Mouse (Mus musculus): ENCODE data around the gene Cfl1. TPM values are rescaled to one million over a fixed set of nuclear protein-coding genes. Genes with fewer than 3 reads are reported as not detected.

Gene Cfl1
- polyA plus RNA-seq (2014; fragmentation: Nextera tagmentation; extraction: Ambion mirVana): 3,315 and 3,495 TPM in 2 replicates

DNA sequence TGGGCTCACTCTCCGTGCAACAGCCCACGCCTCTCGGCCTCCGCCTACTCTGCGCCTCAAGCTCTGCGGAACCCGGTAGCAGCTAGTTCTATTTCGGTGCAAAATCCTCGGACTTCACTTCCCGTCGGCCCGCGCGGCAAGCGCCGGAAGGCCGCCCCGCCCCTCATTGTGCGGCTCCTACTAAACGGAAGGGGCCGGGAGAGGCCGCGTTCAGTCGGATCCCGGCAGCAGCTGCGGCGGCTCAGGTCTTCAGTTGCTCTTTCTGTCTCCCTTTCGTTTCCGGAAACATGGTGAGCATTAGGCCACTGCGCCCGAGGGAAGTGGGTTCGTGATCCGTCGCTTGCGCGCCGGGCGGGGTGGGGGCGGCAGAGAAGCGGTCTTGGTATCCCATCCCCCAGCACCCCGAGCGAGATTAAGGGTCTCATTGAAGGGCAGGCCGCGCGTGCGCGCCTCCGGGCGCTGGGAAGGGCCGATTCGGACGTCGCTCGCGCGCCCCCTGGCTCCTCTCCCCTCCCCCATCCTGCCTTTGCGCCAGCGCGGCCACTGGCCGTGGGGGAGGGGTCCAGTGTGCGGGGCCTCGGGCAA is at the start of gene Cfl1:
Gene Cfl1 (plus strand): TSS at position 143 of the 585 bp plus-strand sequence.
- peak within 1 kb of the TSS; percentile 100 for H3K4me3 ChIP-seq (ENCODE audit: low read depth, low read length)
- ATAC-seq (ENCODE audit: insufficient number of reproducible peaks, low FRiP score, low TSS enrichment, low read depth): peak; percentile 45
- H3K9me3 ChIP-seq (ENCODE audit: control insufficient read depth, low read length): no peaks in the 10 kb centered on the region
- under 1% methylated on average over 62 of the region's 62 CpGs for WGBS
- H3K9ac ChIP-seq (ENCODE audit: low read length): peak within 1 kb of the TSS; percentile 94
- H3K4me1 ChIP-seq (ENCODE audit: control insufficient read depth, insufficient read depth, low read length): peaks cover 9% of the 10 kb centered on the region; the same call in 1 of the 2 replicates
- H3K27me3 ChIP-seq (ENCODE audit: control insufficient read depth, insufficient read depth, low read length): no peaks in the 10 kb centered on the region
- H3K27ac ChIP-seq (replicated peaks; ENCODE audit: low read depth, low read length): peak within 1 kb of the TSS; percentile 97
- peak within 1 kb of the TSS; percentile 59 for H3K4me2 ChIP-seq (ENCODE audit: low read depth, severe bottlenecking)
- peaks cover 20% of the 10 kb centered on the region for H3K36me3 ChIP-seq (ENCODE audit: control insufficient read depth, insufficient read depth, low read length)
- peak; percentile 96 for DNase-seq (ENCODE audit: low spot score)

DNA sequence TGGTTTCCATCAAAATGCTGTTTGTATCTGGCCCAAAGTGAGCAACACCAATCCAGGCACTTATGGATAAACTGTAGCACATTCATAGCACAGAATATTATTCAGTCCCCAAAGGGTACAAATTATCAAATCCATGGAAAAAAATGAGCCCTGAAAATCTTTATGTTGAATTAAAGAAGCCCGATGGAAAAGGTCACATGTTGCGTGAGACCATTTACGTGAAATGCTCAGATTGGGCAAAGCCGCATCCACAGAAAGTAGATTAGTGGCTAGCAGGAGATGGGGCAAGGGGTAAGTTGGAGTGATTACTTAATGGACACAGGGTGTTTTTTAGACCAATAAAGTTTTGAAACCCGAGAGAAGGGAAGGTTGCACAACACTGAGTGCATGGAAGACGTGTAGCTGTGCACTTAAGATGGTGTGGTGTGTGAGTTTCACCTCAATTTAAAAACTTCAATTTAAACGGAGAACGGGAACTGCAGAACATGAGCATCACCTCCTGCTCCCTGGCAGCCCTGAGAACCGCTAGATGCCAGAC is 45.8 kb upstream of the Cfl1 start:
- no peaks in the 10 kb centered on the region for H3K36me3 ChIP-seq (ENCODE audit: control insufficient read depth, insufficient read depth, low read length)
- H3K4me3 ChIP-seq (ENCODE audit: low read depth, low read length): no peak overlapping the region
- no peak overlapping the region for H3K4me2 ChIP-seq (ENCODE audit: low read depth, severe bottlenecking)
- no peak for ATAC-seq (ENCODE audit: insufficient number of reproducible peaks, low FRiP score, low TSS enrichment, low read depth)
- H3K4me1 ChIP-seq (ENCODE audit: control insufficient read depth, insufficient read depth, low read length): peaks cover 15% of the 10 kb centered on the region
- H3K9me3 ChIP-seq (ENCODE audit: control insufficient read depth, low read length): no peaks in the 10 kb centered on the region
- peaks cover 30% of the 10 kb centered on the region for H3K27me3 ChIP-seq (ENCODE audit: control insufficient read depth, insufficient read depth, low read length)
- no peak overlapping the region for H3K9ac ChIP-seq (ENCODE audit: low read length)
- 60% methylated on average over 9 of the region's 9 CpGs for WGBS
- no peak for DNase-seq (ENCODE audit: low spot score)
- H3K27ac ChIP-seq (replicated peaks; ENCODE audit: low read depth, low read length): no peak overlapping the region

DNA sequence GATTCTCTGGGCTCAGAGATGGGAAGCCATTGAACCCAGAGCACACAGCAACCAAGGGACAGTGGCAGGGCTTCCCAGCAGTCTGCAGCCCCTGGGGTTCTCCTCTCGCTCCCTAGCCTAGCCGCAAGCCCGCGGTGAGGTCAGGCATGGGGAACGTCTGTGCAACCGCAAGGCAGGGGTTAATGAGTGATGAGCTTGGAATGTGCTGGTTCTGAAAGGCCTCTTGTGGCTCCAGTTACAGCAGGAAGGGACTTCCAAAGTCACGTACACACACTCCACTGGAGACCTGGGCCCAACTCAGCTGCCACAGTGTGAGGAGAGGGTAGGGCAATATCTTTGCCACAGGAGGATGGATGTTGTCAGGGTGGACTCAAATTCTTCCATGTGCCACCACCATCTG is 45.3 kb upstream of the Cfl1 start:
- Histone ChIP-seq H3K27me3 (ENCODE audit: control insufficient read depth, insufficient read depth, low read length) (peaks cover 36% of the 10 kb centered on the region), H3K9ac (ENCODE audit: low read length) (no peak overlapping the region), H3K4me3 (ENCODE audit: low read depth, low read length) (no peak overlapping the region), H3K4me2 (ENCODE audit: low read depth, severe bottlenecking) (no peak overlapping the region), H3K9me3 (ENCODE audit: control insufficient read depth, low read length) (no peaks in the 10 kb centered on the region), H3K27ac (replicated peaks; ENCODE audit: low read depth, low read length) (no peak overlapping the region), H3K36me3 (ENCODE audit: control insufficient read depth, insufficient read depth, low read length) (no peaks in the 10 kb centered on the region), H3K4me1 (ENCODE audit: control insufficient read depth, insufficient read depth, low read length) (peaks cover 15% of the 10 kb centered on the region)
- 30% methylated on average over 7 of the region's 7 CpGs for WGBS
- no peak for ATAC-seq (ENCODE audit: insufficient number of reproducible peaks, low FRiP score, low TSS enrichment, low read depth)
- no peak for DNase-seq (ENCODE audit: low spot score)

DNA sequence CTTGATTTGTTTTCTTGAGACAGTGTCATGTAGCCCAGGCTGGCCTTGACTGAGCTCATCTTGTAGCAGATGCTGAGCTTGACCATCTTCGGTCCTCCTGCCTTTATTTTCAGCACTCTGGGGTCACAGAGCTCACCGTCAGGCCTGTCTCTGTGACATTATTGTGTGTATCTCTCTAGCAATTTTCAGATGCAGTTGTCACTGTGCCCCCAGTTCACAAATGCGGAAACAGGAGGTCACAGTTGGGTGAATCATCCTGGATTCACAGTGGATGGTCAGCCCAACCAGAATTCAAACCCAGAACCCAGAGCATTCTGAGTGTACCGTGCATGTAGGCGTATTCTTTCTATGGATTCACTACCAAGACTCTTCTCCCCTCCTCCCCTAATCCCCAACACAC is 44.5 kb upstream of the Cfl1 start:
- Histone ChIP-seq H3K27me3 (ENCODE audit: control insufficient read depth, insufficient read depth, low read length) (peaks cover 36% of the 10 kb centered on the region), H3K4me3 (ENCODE audit: low read depth, low read length) (no peak overlapping the region), H3K9me3 (ENCODE audit: control insufficient read depth, low read length) (no peaks in the 10 kb centered on the region), H3K36me3 (ENCODE audit: control insufficient read depth, insufficient read depth, low read length) (no peaks in the 10 kb centered on the region), H3K27ac (replicated peaks; ENCODE audit: low read depth, low read length) (no peak overlapping the region), H3K4me1 (ENCODE audit: control insufficient read depth, insufficient read depth, low read length) (peaks cover 15% of the 10 kb centered on the region), H3K9ac (ENCODE audit: low read length) (no peak overlapping the region), H3K4me2 (ENCODE audit: low read depth, severe bottlenecking) (no peak overlapping the region)
- ATAC-seq (ENCODE audit: insufficient number of reproducible peaks, low FRiP score, low TSS enrichment, low read depth): no peak
- 94% methylated on average over 5 of the region's 5 CpGs for whole genome bisulfite sequencing
- DNase-seq (ENCODE audit: low spot score): no peak

DNA sequence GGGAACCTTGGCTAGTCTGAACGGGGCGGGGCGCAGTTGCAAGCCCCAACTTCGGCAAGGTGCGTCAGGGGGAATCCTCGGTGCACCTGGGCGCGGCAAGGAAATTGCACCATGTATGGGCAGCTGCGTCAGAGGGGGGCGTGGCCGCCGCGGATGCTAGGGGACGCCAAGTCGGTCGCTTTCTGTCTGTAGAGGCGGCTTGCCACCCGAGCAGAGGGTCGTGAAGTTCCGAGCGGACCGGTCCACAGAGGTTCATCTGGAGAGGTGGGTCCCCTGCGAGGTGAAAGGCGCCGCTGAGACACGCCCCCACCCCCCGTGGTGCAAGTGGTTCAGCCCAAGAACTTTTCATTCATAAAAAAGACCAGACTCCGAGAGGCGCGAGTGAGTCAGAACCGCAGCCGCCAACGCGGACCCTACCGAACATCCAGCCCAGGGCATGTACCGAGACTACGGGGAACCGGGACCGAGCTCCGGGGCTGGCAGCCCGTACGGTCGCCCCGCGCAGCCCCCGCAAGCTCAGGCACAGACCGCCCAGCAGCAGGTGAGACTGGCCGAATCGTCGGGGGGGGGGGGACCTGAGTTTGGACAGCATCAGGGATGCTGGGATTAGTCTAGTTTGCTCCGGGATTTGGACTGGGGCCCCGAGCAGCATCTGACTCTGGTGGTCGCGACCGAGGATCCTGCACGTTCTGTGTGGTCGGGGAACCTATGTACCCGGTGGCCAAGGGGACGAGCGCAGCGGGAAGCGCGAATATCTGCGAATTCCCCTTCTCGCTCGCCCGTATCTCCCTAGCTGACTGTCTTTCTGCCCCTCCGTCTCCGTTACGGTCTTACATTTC is 42.5 kb upstream of the Cfl1 start, which contains the start of gene Fosl1:
Gene Fosl1 (plus strand): TSS at position 33 of the 839 bp plus-strand sequence.
- Histone ChIP-seq H3K36me3 (ENCODE audit: control insufficient read depth, insufficient read depth, low read length) (no peaks in the 10 kb centered on the region), H3K4me2 (ENCODE audit: low read depth, severe bottlenecking) (peak within 1 kb of the TSS; percentile 94), H3K4me3 (ENCODE audit: low read depth, low read length) (peak within 1 kb of the TSS; percentile 40), H3K9me3 (ENCODE audit: control insufficient read depth, low read length) (no peaks in the 10 kb centered on the region), H3K27ac (replicated peaks; ENCODE audit: low read depth, low read length) (no peak within 1 kb of the TSS), H3K9ac (ENCODE audit: low read length) (peak within 1 kb of the TSS; percentile 7; the same call in 1 of the 2 replicates), H3K27me3 (ENCODE audit: control insufficient read depth, insufficient read depth, low read length) (peaks cover 36% of the 10 kb centered on the region), H3K4me1 (ENCODE audit: control insufficient read depth, insufficient read depth, low read length) (peaks cover 15% of the 10 kb centered on the region)
- ATAC-seq (ENCODE audit: insufficient number of reproducible peaks, low FRiP score, low TSS enrichment, low read depth) (peak; percentile 67), DNase-seq (ENCODE audit: low spot score) (peak; percentile 80)
- WGBS: 1% methylated on average over 70 of the region's 70 CpGs

DNA sequence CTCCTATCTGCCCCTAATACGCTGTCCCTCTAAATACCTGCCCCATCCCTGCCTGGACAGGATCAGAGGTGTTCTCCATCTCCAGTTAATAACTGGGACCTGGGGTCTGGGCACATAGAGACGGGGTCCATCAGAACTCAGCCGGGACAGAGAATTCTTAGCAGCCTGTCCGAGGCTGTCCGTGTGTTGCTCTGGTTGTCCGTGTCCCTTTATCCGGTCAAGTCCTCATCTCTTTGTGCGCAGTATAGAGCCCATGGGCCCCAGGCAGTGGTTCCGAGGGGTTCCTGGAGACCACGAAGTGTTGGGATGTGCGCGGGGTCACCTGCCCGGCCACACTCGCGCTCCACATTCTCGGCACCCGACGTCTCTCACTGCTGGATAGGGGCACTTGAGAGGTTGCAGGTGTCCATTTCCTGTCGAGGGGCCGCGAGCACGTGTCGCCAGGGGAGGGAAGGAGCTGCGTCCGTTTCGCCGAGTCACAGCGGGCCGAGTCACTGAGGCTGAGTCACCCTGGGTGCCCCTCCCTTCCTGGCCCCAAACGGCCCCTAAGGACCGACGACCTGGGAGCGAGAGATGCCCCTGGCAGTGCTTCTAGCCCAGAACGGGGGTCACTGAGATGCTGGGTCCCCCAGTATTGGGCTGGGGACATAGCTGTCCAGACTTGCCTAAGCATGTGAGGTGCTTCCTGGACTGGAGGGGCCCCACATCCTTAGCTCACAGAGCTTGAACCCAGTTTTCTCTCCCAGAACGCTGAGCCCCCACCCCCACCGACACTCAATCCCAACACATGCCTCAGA is 41.7 kb upstream of the Cfl1 start:
- Histone ChIP-seq H3K4me1 (ENCODE audit: control insufficient read depth, insufficient read depth, low read length) (peaks cover 15% of the 10 kb centered on the region), H3K27me3 (ENCODE audit: control insufficient read depth, insufficient read depth, low read length) (peaks cover 36% of the 10 kb centered on the region), H3K4me2 (ENCODE audit: low read depth, severe bottlenecking) (peak overlapping the region; percentile 94), H3K9me3 (ENCODE audit: control insufficient read depth, low read length) (no peaks in the 10 kb centered on the region), H3K36me3 (ENCODE audit: control insufficient read depth, insufficient read depth, low read length) (no peaks in the 10 kb centered on the region), H3K27ac (replicated peaks; ENCODE audit: low read depth, low read length) (no peak overlapping the region), H3K9ac (ENCODE audit: low read length) (peak overlapping the region; percentile 12; the same call in 1 of the 2 replicates), H3K4me3 (ENCODE audit: low read depth, low read length) (peak overlapping the region; percentile 40)
- ATAC-seq (ENCODE audit: insufficient number of reproducible peaks, low FRiP score, low TSS enrichment, low read depth) (no peak), DNase-seq (ENCODE audit: low spot score) (peak; percentile 47)
- 7% methylated on average over 36 of the region's 36 CpGs for WGBS

DNA sequence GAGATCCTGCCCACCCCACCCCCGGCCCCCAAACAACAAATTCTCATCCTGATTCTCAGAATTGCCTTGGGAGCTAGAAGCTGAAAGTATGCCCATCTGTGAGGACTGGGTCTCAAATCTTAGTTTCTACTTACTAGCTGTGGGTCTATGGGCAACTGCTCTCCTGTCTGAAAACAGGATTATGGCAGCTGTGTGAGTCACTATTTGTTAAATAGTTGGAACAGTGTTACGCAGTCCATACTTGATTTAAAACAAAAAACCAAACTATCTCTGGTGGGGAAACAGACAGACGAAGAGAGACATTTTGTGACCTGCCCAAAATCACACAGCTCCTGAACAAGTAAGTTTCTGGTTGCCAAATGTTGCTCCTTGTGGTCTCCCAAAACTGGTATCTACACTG is 40.6 kb upstream of the Cfl1 start:
- no peak overlapping the region for H3K9ac ChIP-seq (ENCODE audit: low read length)
- no peak for ATAC-seq (ENCODE audit: insufficient number of reproducible peaks, low FRiP score, low TSS enrichment, low read depth)
- DNase-seq (ENCODE audit: low spot score): no peak
- peaks cover 36% of the 10 kb centered on the region for H3K27me3 ChIP-seq (ENCODE audit: control insufficient read depth, insufficient read depth, low read length)
- H3K4me1 ChIP-seq (ENCODE audit: control insufficient read depth, insufficient read depth, low read length): peaks cover 15% of the 10 kb centered on the region
- no peak overlapping the region for H3K27ac ChIP-seq (replicated peaks; ENCODE audit: low read depth, low read length)
- no peaks in the 10 kb centered on the region for H3K36me3 ChIP-seq (ENCODE audit: control insufficient read depth, insufficient read depth, low read length)
- 88% methylated on average over 3 of the region's 3 CpGs for WGBS
- no peak overlapping the region for H3K4me3 ChIP-seq (ENCODE audit: low read depth, low read length)
- H3K4me2 ChIP-seq (ENCODE audit: low read depth, severe bottlenecking): no peak overlapping the region
- H3K9me3 ChIP-seq (ENCODE audit: control insufficient read depth, low read length): no peaks in the 10 kb centered on the region

DNA sequence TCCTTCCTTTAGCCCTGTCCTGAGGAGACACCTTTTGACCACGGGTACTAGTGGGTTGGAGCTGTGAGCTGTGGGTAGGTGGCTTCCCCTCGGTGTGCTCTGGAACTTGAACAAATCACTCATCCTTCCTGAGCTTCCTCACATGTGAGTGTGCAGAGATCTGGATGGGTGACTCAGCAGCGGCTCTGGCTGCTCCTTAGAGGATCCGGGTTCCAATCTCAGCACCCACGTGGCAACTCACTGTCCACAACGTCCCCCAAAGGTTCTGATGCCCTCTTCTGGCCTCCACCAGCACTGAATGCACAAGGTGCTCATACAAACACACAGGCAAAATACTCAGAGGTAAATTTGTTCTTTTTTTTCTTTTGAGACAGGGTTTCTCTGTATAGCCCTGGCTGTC is 38.5 kb upstream of the Cfl1 start:
- H3K36me3 ChIP-seq (ENCODE audit: control insufficient read depth, insufficient read depth, low read length): no peaks in the 10 kb centered on the region
- H3K27me3 ChIP-seq (ENCODE audit: control insufficient read depth, insufficient read depth, low read length): peaks cover 33% of the 10 kb centered on the region

More for the DNA sequence above, 38.5 kb upstream of the Cfl1 start:
- Histone ChIP-seq H3K27ac (replicated peaks; ENCODE audit: low read depth, low read length) (no peak overlapping the region), H3K4me2 (ENCODE audit: low read depth, severe bottlenecking) (no peak overlapping the region), H3K9ac (ENCODE audit: low read length) (no peak overlapping the region), H3K4me3 (ENCODE audit: low read depth, low read length) (no peak overlapping the region), H3K9me3 (ENCODE audit: control insufficient read depth, low read length) (no peaks in the 10 kb centered on the region), H3K4me1 (ENCODE audit: control insufficient read depth, insufficient read depth, low read length) (peaks cover 25% of the 10 kb centered on the region)
- 80% methylated on average over 6 of the region's 6 CpGs for WGBS
- no peak for DNase-seq (ENCODE audit: low spot score)
- ATAC-seq (ENCODE audit: insufficient number of reproducible peaks, low FRiP score, low TSS enrichment, low read depth): no peak
